Mouse (Mus musculus): ENCODE data around the gene Clmn.

- TF ChIP-seq CTCF (IDR thresholded peaks at IDR 0.05; ENCODE audit: control insufficient read depth, insufficient read depth, low read length) (no peak), POLR2A (IDR thresholded peaks at IDR 0.05; ENCODE audit: borderline replicate concordance, control insufficient read depth, low read depth, low read length) (no peak)
Observed at GRCm38 (mm10) chr12:104796635-104797378, 68.1 kb downstream of the Clmn start.

Data from bone marrow, adult 2 months (tissue).